Mouse (Mus musculus): ENCODE results near the gene Ist1. TPM values are rescaled to one million over a fixed set of nuclear protein-coding genes. Genes with fewer than 3 reads are reported as not detected.

Ist1 gene
- polyA plus RNA-seq, 1 experiment from 2014 or later: 140 TPM

- H3K9ac ChIP-seq: peak overlapping the region; percentile 92
- peaks cover 15% of the 10 kb centered on the region; the same call in 1 of the 2 replicates for H3K27me3 ChIP-seq
- no peaks in the 10 kb centered on the region for H3K9me3 ChIP-seq
- H3K4me1 ChIP-seq: peaks cover 19% of the 10 kb centered on the region
- ATAC-seq (ENCODE audit: borderline replicate concordance, extremely low read depth, low FRiP score, low TSS enrichment): peak; percentile 46
- 1% methylated on average over 26 of the region's 30 CpGs for WGBS
- H3K27ac ChIP-seq: peak overlapping the region; percentile 90; the same call in 1 of the 2 replicates
- H3K4me3 ChIP-seq: peak overlapping the region; percentile 75
- H3K4me2 ChIP-seq: peak overlapping the region; percentile 89
- peaks cover 36% of the 10 kb centered on the region for H3K36me3 ChIP-seq
Measured at GRCm38 (mm10) chr8:109706076-109706873, 13.2 kb upstream of the Ist1 start.

GRCm38 (mm10) chr8:109705320-109706075 is 12.4 kb upstream of the Ist1 start, which contains the start of gene Zfp821:
TSS of gene Zfp821 (plus strand) at chr8:109705546.
- Histone ChIP-seq H3K4me3 (peak within 1 kb of the TSS; percentile 75), H3K27me3 (peaks cover 23% of the 10 kb centered on the region; the same call in 1 of the 2 replicates), H3K27ac (peak within 1 kb of the TSS; percentile 90), H3K4me2 (peak within 1 kb of the TSS; percentile 89), H3K4me1 (peaks cover 19% of the 10 kb centered on the region), H3K9me3 (no peaks in the 10 kb centered on the region), H3K36me3 (peaks cover 28% of the 10 kb centered on the region), H3K9ac (peak within 1 kb of the TSS; percentile 92)
- WGBS: under 1% methylated on average over 66 of the region's 100 CpGs
- peak; percentile 90 for ATAC-seq (ENCODE audit: borderline replicate concordance, extremely low read depth, low FRiP score, low TSS enrichment)

GRCm38 (mm10) chr8:109704565-109705319 is 11.7 kb upstream of the Ist1 start:
- peaks cover 28% of the 10 kb centered on the region; the same call in 1 of the 2 replicates for H3K27me3 ChIP-seq
- H3K9ac ChIP-seq: peak overlapping the region; percentile 29; the same call in 1 of the 2 replicates
- peak overlapping the region; percentile 89 for H3K4me2 ChIP-seq
- H3K4me1 ChIP-seq: peaks cover 19% of the 10 kb centered on the region
- 7% methylated on average over 24 of the region's 24 CpGs for WGBS
- H3K4me3 ChIP-seq: peak overlapping the region; percentile 75
- H3K9me3 ChIP-seq: no peaks in the 10 kb centered on the region
- H3K36me3 ChIP-seq: peaks cover 21% of the 10 kb centered on the region
- ATAC-seq (ENCODE audit: borderline replicate concordance, extremely low read depth, low FRiP score, low TSS enrichment): 0 out of 2 replicates have a peak, but pooled peaks have one; percentile 25
- H3K27ac ChIP-seq: peak overlapping the region; percentile 48

- no peaks in the 10 kb centered on the region for H3K36me3 ChIP-seq
- H3K27me3 ChIP-seq: peaks cover 32% of the 10 kb centered on the region; the same call in 1 of the 2 replicates
- no peak overlapping the region for H3K27ac ChIP-seq
- peaks cover 8% of the 10 kb centered on the region for H3K4me1 ChIP-seq
- H3K9ac ChIP-seq: no peak overlapping the region
- WGBS: 75% methylated on average over 3 of the region's 3 CpGs
- no peak overlapping the region for H3K4me2 ChIP-seq
- H3K9me3 ChIP-seq: no peaks in the 10 kb centered on the region
- ATAC-seq (ENCODE audit: borderline replicate concordance, extremely low read depth, low FRiP score, low TSS enrichment): no peak
- H3K4me3 ChIP-seq: no peak overlapping the region
Measured at GRCm38 (mm10) chr8:109698477-109698876, 5.4 kb upstream of the Ist1 start.

- H3K4me1 ChIP-seq: peaks cover 8% of the 10 kb centered on the region
- no peak overlapping the region for H3K9ac ChIP-seq
- 66% methylated on average over 1 of the region's 1 CpGs for WGBS
- no peaks in the 10 kb centered on the region for H3K36me3 ChIP-seq
- no peak overlapping the region for H3K27ac ChIP-seq
- H3K27me3 ChIP-seq: peaks cover 25% of the 10 kb centered on the region; the same call in 1 of the 2 replicates
- no peak overlapping the region for H3K4me3 ChIP-seq
- ATAC-seq (ENCODE audit: borderline replicate concordance, extremely low read depth, low FRiP score, low TSS enrichment): no peak
- H3K4me2 ChIP-seq: no peak overlapping the region
- H3K9me3 ChIP-seq: no peaks in the 10 kb centered on the region
Measured at GRCm38 (mm10) chr8:109697754-109698153, 4.7 kb upstream of the Ist1 start.

GRCm38 (mm10) chr8:109694154-109694553 is 1.1 kb upstream of the Ist1 start:
- H3K9me3 ChIP-seq: no peaks in the 10 kb centered on the region
- peaks cover 27% of the 10 kb centered on the region for H3K4me1 ChIP-seq
- H3K27ac ChIP-seq: no peak overlapping the region
- WGBS: 56% methylated on average over 6 of the region's 6 CpGs
- peak overlapping the region; percentile 64 for H3K4me2 ChIP-seq
- no peak for ATAC-seq (ENCODE audit: borderline replicate concordance, extremely low read depth, low FRiP score, low TSS enrichment)
- H3K9ac ChIP-seq: no peak overlapping the region
- H3K4me3 ChIP-seq: peak overlapping the region; percentile 71; the same call in 1 of the 2 replicates
- no peaks in the 10 kb centered on the region for H3K36me3 ChIP-seq
- H3K27me3 ChIP-seq: peaks cover 2% of the 10 kb centered on the region; the same call in 1 of the 2 replicates

DNA sequence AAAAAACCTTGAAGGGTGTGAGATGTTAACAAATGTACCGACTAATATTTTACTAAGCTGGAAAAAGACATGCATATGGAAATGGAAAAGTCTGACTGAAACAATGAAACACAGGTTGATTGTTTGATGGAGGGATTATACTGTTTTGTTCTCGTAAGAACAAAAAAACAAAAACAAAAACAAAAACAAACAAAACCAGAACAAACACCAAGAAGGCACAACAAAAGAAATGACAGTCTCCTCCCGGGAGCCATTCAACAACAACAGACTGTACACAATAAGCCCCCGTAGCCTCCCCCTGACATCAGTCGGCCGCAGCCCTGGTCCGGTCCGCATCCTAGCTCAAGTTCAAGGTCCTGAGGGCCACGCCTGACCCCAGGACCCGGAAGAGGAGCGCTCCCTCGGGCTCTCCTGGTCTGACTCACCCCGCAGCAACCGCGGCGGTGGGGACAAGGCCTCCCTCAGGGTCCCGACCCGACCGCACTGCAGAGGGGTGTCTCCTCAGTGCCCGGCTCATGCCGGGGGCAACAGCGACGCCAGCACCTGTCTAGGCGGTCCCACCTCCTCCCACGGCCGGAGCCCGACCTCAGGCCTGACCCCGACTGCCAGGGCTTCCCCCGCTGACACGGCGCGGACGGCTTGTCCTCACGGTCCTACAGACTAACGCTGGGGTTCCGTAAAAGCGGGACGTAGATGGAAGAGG is 466 bp downstream of the Ist1 start:
- ATAC-seq (ENCODE audit: borderline replicate concordance, extremely low read depth, low FRiP score, low TSS enrichment): peak; percentile 78
- no peaks in the 10 kb centered on the region for H3K36me3 ChIP-seq
- H3K4me1 ChIP-seq: peaks cover 27% of the 10 kb centered on the region
- H3K9me3 ChIP-seq: no peaks in the 10 kb centered on the region
- peak overlapping the region; percentile 71 for H3K4me3 ChIP-seq
- peak overlapping the region; percentile 63 for H3K4me2 ChIP-seq
- H3K9ac ChIP-seq: peak overlapping the region; percentile 80
- H3K27ac ChIP-seq: peak overlapping the region; percentile 18; the same call in 1 of the 2 replicates
- H3K27me3 ChIP-seq: no peaks in the 10 kb centered on the region
- WGBS: under 1% methylated on average over 38 of the region's 38 CpGs

GRCm38 (mm10) chr8:109691769-109692168 is 1.3 kb downstream of the Ist1 start:
- peak overlapping the region; percentile 71 for H3K4me3 ChIP-seq
- peak overlapping the region; percentile 63 for H3K4me2 ChIP-seq
- peak overlapping the region; percentile 80 for H3K9ac ChIP-seq
- 48% methylated on average over 5 of the region's 5 CpGs for WGBS
- H3K9me3 ChIP-seq: no peaks in the 10 kb centered on the region
- peaks cover 27% of the 10 kb centered on the region for H3K4me1 ChIP-seq
- H3K27me3 ChIP-seq: no peaks in the 10 kb centered on the region
- H3K27ac ChIP-seq: no peak overlapping the region
- no peaks in the 10 kb centered on the region for H3K36me3 ChIP-seq
- ATAC-seq (ENCODE audit: borderline replicate concordance, extremely low read depth, low FRiP score, low TSS enrichment): no peak

DNA sequence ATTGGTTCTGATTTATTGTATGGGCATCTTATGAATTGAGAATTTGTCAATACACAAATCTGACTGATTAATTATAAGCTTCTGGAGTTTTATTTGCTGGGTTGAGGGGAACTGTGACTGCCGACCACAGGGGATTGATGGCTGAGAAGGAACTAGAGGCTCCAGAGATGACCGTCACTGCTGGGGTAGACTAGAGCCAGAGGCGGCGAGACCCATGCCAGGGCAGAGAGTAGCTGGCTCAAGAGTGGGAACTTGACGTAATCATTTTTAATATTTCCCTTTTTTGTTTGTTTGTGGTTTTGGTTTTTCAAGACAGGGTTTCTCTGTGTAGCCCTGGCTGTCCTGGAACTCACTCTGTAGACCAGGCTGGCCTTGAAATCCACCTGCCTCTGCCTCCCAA is 5.8 kb downstream of the Ist1 start:
- Histone ChIP-seq H3K9ac (no peak overlapping the region), H3K27me3 (no peaks in the 10 kb centered on the region), H3K9me3 (no peaks in the 10 kb centered on the region), H3K36me3 (peaks cover 11% of the 10 kb centered on the region), H3K4me1 (peaks cover 20% of the 10 kb centered on the region), H3K4me3 (no peak overlapping the region), H3K27ac (no peak overlapping the region), H3K4me2 (no peak overlapping the region)
- 87% methylated on average over 5 of the region's 5 CpGs for WGBS
- no peak for ATAC-seq (ENCODE audit: borderline replicate concordance, extremely low read depth, low FRiP score, low TSS enrichment)

DNA sequence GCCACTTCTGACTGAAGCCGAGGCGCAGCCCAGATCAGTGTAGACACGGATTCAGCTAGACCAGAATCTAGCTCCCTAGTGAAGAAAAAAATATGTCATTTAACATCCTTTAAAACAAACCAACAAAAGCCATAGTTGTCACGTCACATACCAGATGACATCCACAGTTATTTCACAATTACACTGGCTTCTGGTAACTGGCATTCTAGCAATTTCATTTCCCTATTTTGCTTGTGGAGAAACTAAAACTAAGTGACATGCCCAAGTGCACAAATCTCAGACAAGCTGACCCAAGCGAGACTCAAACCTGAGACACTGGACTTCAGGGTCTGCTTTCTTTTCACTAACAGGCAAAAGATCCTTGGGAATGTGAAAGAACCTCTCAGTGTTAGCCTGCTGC is 10.9 kb downstream of the Ist1 start:
- no peak overlapping the region for H3K4me3 ChIP-seq
- no peak for ATAC-seq (ENCODE audit: borderline replicate concordance, extremely low read depth, low FRiP score, low TSS enrichment)
- H3K4me1 ChIP-seq: no peaks in the 10 kb centered on the region
- H3K9ac ChIP-seq: no peak overlapping the region
- no peaks in the 10 kb centered on the region for H3K27me3 ChIP-seq
- no peaks in the 10 kb centered on the region for H3K9me3 ChIP-seq
- H3K27ac ChIP-seq: no peak overlapping the region
- WGBS: 89% methylated on average over 5 of the region's 5 CpGs
- no peak overlapping the region for H3K4me2 ChIP-seq
- peaks cover 56% of the 10 kb centered on the region for H3K36me3 ChIP-seq

DNA sequence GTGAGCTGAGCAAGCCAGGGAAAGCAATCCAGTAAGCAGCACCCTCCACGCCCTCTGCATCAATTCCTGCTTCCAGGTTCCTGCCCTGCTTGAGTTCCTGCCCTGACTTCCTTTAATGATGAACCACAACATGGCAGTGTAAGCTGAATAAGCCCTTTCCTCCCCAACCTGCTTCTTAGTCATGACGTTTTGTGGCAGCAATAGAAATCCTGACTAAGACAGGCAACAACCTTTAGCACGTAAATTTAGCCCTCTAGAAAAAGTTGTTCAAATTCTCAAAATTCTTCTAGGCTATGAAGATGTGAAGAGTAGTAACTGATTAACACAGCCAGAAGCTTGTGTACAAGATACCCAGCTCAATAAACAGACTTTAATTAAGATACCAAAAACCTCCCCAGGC is 11.5 kb downstream of the Ist1 start:
- WGBS: 69% methylated on average over 3 of the region's 3 CpGs
- H3K4me2 ChIP-seq: no peak overlapping the region
- no peak for ATAC-seq (ENCODE audit: borderline replicate concordance, extremely low read depth, low FRiP score, low TSS enrichment)
- H3K9me3 ChIP-seq: no peaks in the 10 kb centered on the region
- no peak overlapping the region for H3K27ac ChIP-seq
- no peaks in the 10 kb centered on the region for H3K27me3 ChIP-seq
- peaks cover 61% of the 10 kb centered on the region for H3K36me3 ChIP-seq
- H3K4me1 ChIP-seq: no peaks in the 10 kb centered on the region
- H3K4me3 ChIP-seq: no peak overlapping the region
- no peak overlapping the region for H3K9ac ChIP-seq
